Mouse (Mus musculus) liver, adult 2 months (tissue): ENCODE data around the gene Ntng2.

ENCODE experiments used
- CTCF ChIP-seq: fragments of 200-500 bp; IDR thresholded peaks from 2 replicates; pipeline ENCODE4 v1.5.1; 2011; ENCODE audit warnings: low read depth, low read length, control low read depth
- POLR2A ChIP-seq: fragments of 200-500 bp; IDR thresholded peaks from 2 replicates; pipeline ENCODE4 v1.6.1; 2011; ENCODE audit warnings: low read length, control low read depth; ENCODE audit not compliant: insufficient read depth; ENCODE audit errors: extremely low read depth

- no peak for TF ChIP-seq POLR2A
- TF ChIP-seq CTCF, result no peak
Measured at GRCm38 (mm10) chr2:29217042-29217441, 35.8 kb downstream of the Ntng2 start.
